Mouse (Mus musculus) liver, embryonic 14.5 days (tissue): Measurements from ENCODE around the gene Hinfp.

Source experiments
- CTCF ChIP-seq: IDR thresholded peaks from 2 replicates; pipeline ENCODE4 v1.5.1; 2016; ENCODE audit warnings: antibody characterized with exemption, low read depth, control low read depth
- EP300 ChIP-seq: IDR thresholded peaks from 2 replicates; pipeline ENCODE4 v1.6.1; 2016; ENCODE audit warnings: antibody characterized with exemption, low read depth

DNA sequence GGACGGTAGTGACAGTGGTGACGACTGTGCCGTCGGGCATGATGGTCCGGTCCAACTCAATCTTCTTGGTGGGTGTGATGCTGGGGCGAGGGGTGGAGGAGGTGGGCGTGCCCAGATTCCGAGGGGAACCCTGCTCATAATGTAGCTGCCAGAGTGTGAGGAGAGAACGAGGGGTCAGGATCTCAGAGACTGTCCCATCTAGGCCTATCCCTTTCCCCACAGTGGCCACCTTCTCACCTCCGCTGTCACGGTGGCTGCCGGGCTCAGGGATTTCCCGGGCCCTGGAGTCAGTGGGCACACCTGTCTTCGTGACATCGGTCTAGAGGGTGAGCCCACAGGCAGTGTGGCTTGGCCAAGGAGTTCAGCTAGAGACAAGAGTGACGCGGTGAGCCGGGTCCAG, 9.4 kb upstream of the Hinfp start:
- no peak for TF ChIP-seq CTCF
- no peak for TF ChIP-seq EP300
